Mouse (Mus musculus): ENCODE results near the gene Gm3371. TPM values are rescaled to one million over a fixed set of nuclear protein-coding genes. Genes with fewer than 3 reads are reported as not detected.
A peak's percentile ranks its signal among the peaks of the same experiment; 100 is the strongest.
"Not testable (repeated sequence)": the region's sequence is repeated elsewhere in the genome, so short reads cannot be mapped to it uniquely, and the experiment has no call there.

The Gm3371 gene
- polyA plus RNA-seq (2014; fragmentation: Nextera tagmentation; extraction: Ambion mirVana), result not detected in 2 replicates

DNA sequence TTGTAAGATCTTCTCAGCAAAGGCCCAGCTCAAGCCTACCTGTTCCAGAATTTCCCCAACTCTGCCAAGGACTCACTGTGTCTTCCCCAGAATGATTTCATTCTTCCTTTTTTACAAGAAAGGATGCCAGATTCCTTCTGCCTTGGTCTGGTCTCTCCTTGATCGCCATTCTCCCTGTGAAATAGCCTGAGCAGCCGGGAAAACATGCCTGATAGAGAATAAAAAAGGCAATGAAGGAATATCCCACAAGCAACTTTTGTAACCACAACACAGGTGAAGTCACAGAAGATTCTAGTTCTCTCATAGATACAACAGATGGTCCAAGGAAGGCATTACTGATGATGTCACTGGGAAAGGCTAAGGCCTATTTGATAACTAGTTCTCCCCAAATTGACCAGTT, at the start of gene Gm3371:
Gene Gm3371, minus strand, starts transcription at position 101 of the 400 bp plus-strand sequence.
- not testable (repeated sequence) for H3K4me2 ChIP-seq (ENCODE audit: low read depth); H3K27ac ChIP-seq (ENCODE audit: low read depth, low read length); ATAC-seq (ENCODE audit: insufficient read depth, low FRiP score, low TSS enrichment); H3K36me3 ChIP-seq (ENCODE audit: control insufficient read depth, insufficient read depth, low read length); H3K9ac ChIP-seq (ENCODE audit: low read length); H3K27me3 ChIP-seq (ENCODE audit: control insufficient read depth, insufficient read depth, low read length); H3K4me1 ChIP-seq (ENCODE audit: control insufficient read depth, insufficient read depth, low read length); H3K9me3 ChIP-seq (ENCODE audit: control insufficient read depth, low read length); DNase-seq (ENCODE audit: low spot score); H3K4me3 ChIP-seq (ENCODE audit: low read depth, low read length)
- WGBS, result no CpG with 5 or more reads among the region's 2 CpGs

DNA sequence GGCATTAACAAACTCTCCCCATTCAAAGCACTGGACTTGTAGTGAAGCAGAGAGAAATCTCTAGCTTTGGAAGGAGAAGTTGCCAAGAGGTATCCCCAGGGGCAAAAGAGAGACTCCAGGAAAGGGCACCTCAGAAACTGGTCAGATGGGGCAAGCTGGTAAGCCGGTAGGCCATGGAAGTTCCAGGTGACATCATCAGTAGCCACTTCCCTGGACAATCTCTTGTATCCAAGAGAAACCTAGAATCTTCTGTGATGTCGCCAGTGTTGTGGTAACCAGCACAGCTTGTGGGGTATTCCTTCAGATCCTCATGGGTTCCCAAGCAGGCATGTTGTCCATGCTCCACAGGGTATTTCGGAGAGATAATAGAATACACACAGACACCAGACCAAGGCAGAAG, 22.8 kb upstream of the Gm3371 start, which contains the start of gene Gm8232:
Gene Gm8232, plus strand, starts transcription at position 301 of the 400 bp plus-strand sequence.
- not testable (repeated sequence) for H3K4me2 ChIP-seq (ENCODE audit: low read depth); H3K9ac ChIP-seq (ENCODE audit: low read length); DNase-seq (ENCODE audit: low spot score); H3K27me3 ChIP-seq (ENCODE audit: control insufficient read depth, insufficient read depth, low read length); ATAC-seq (ENCODE audit: insufficient read depth, low FRiP score, low TSS enrichment); H3K4me1 ChIP-seq (ENCODE audit: control insufficient read depth, insufficient read depth, low read length); H3K27ac ChIP-seq (ENCODE audit: low read depth, low read length); H3K36me3 ChIP-seq (ENCODE audit: control insufficient read depth, insufficient read depth, low read length); H3K4me3 ChIP-seq (ENCODE audit: low read depth, low read length); H3K9me3 ChIP-seq (ENCODE audit: control insufficient read depth, low read length)
- WGBS, result 92% methylated on average over 3 of the region's 3 CpGs

DNA sequence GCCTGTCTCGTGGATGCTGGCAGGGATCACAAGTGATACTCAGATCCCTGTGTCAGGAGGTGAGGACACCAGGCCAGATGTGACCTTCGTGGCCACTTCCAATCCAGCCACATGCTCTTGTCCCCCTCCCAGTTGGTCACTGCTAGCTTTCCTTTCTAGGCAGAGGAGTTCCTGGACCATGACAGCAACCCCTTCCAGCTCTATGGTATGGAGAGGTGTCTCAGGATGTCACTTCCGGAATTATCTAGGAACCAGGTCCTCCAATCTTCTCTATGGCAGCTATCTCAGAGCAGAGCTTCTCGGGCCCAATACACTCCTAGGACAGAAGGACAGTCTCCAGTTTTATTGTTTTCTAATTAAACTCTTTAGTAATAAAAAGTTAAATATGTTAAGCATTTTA, 26.3 kb downstream of the Gm3371 start:
- not testable (repeated sequence) for DNase-seq (ENCODE audit: low spot score); H3K27me3 ChIP-seq (ENCODE audit: control insufficient read depth, insufficient read depth, low read length); H3K4me1 ChIP-seq (ENCODE audit: control insufficient read depth, insufficient read depth, low read length); H3K36me3 ChIP-seq (ENCODE audit: control insufficient read depth, insufficient read depth, low read length); H3K9me3 ChIP-seq (ENCODE audit: control insufficient read depth, low read length); H3K4me2 ChIP-seq (ENCODE audit: low read depth); H3K27ac ChIP-seq (ENCODE audit: low read depth, low read length); H3K9ac ChIP-seq (ENCODE audit: low read length); H3K4me3 ChIP-seq (ENCODE audit: low read depth, low read length); ATAC-seq (ENCODE audit: insufficient read depth, low FRiP score, low TSS enrichment)
- 82% methylated on average over 3 of the region's 4 CpGs for WGBS

DNA sequence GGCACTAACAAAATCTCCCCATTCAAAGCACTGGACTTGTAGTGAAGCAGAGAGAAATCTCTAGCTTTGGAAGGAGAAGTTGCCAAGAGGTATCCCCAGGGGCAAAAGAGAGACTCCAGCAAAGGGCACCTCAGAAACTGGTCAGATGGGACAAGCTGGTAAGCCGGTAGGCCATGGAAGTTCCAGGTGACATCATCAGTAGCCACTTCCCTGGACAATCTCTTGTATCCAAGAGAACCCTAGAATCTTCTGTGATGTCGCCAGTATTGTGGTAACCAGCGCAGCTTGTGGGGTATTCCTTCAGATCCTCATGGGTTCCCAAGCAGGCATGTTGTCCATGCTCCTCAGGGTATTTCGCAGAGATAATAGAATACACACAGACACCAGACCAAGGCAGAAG, 45.4 kb downstream of the Gm3371 start, which contains the start of gene Gm8229:
Gene Gm8229, plus strand, starts transcription at position 301 of the 400 bp plus-strand sequence.
- not testable (repeated sequence) for H3K4me3 ChIP-seq (ENCODE audit: low read depth, low read length); H3K36me3 ChIP-seq (ENCODE audit: control insufficient read depth, insufficient read depth, low read length); H3K27ac ChIP-seq (ENCODE audit: low read depth, low read length); H3K4me2 ChIP-seq (ENCODE audit: low read depth); H3K4me1 ChIP-seq (ENCODE audit: control insufficient read depth, insufficient read depth, low read length); H3K27me3 ChIP-seq (ENCODE audit: control insufficient read depth, insufficient read depth, low read length); DNase-seq (ENCODE audit: low spot score); H3K9me3 ChIP-seq (ENCODE audit: control insufficient read depth, low read length); H3K9ac ChIP-seq (ENCODE audit: low read length); ATAC-seq (ENCODE audit: insufficient read depth, low FRiP score, low TSS enrichment)
- 89% methylated on average over 4 of the region's 4 CpGs for whole genome bisulfite sequencing

DNA sequence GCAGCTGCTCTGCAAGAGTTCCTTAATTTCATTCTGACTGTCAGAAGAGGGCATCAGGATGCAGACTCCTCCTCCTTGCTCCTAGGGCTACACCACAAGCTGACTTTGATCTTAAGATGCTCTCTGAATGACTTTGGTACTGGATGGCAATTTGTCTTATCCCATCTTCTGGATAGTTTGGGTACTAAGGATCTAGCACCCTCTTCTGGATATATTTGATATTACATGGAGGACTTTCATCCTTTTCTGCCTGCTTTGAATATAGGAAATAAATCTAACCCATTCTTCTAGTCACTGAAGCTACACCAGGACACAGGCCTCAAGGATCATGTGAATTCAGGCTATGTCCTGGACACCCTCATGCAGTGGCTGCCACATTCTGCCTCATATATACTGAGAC, 48.2 kb downstream of the Gm3371 start:
- not testable (repeated sequence) for H3K4me1 ChIP-seq (ENCODE audit: control insufficient read depth, insufficient read depth, low read length); ATAC-seq (ENCODE audit: insufficient read depth, low FRiP score, low TSS enrichment); H3K4me2 ChIP-seq (ENCODE audit: low read depth); H3K4me3 ChIP-seq (ENCODE audit: low read depth, low read length); H3K9ac ChIP-seq (ENCODE audit: low read length); H3K36me3 ChIP-seq (ENCODE audit: control insufficient read depth, insufficient read depth, low read length); H3K9me3 ChIP-seq (ENCODE audit: control insufficient read depth, low read length); H3K27me3 ChIP-seq (ENCODE audit: control insufficient read depth, insufficient read depth, low read length); H3K27ac ChIP-seq (ENCODE audit: low read depth, low read length)
- DNase-seq (ENCODE audit: low spot score), result peak; percentile 8

DNA sequence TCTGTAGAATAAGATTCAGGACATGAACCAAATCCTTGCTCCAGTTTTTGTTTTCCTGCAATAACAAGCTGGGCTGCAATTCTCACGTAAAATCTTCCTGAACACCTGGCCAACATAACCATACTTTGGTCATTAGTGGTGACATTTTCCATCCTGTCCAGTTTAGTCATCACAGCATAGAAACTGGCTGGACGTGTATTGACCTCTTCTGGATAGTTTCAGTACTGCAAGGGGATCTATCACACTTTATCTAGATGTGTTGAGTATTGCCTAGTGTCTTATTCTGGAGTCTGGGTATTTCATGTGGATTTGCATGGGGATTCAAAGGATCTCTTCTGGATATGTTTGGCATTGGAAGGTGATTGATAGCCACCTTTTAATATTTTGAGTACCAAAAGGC, 49.1 kb downstream of the Gm3371 start:
- not testable (repeated sequence) for H3K4me1 ChIP-seq (ENCODE audit: control insufficient read depth, insufficient read depth, low read length); DNase-seq (ENCODE audit: low spot score); H3K9me3 ChIP-seq (ENCODE audit: control insufficient read depth, low read length); H3K4me2 ChIP-seq (ENCODE audit: low read depth); ATAC-seq (ENCODE audit: insufficient read depth, low FRiP score, low TSS enrichment); H3K9ac ChIP-seq (ENCODE audit: low read length); H3K4me3 ChIP-seq (ENCODE audit: low read depth, low read length); H3K27me3 ChIP-seq (ENCODE audit: control insufficient read depth, insufficient read depth, low read length); H3K27ac ChIP-seq (ENCODE audit: low read depth, low read length); H3K36me3 ChIP-seq (ENCODE audit: control insufficient read depth, insufficient read depth, low read length)
- 31% methylated on average over 2 of the region's 2 CpGs for WGBS

Other genes starting within 250 kb of the Gm3371 start
- gene Gm8212, start 213.0 kb downstream of the Gm3371 start, polyA plus RNA-seq (2014; fragmentation: Nextera tagmentation; extraction: Ambion mirVana), result not detected in 2 replicates
- gene 4930503E14Rik, start 197.4 kb downstream of the Gm3371 start, polyA plus RNA-seq (2014; fragmentation: Nextera tagmentation; extraction: Ambion mirVana), result not detected in 2 replicates
- not detected in 2 replicates for gene Gm8220, start 125.1 kb downstream of the Gm3371 start, polyA plus RNA-seq (2014; fragmentation: Nextera tagmentation; extraction: Ambion mirVana)
- gene Gm5930, start 72.1 kb downstream of the Gm3371 start, polyA plus RNA-seq (2014; fragmentation: Nextera tagmentation; extraction: Ambion mirVana), result not detected in 2 replicates
- gene Gm8229, start 45.3 kb downstream of the Gm3371 start, polyA plus RNA-seq (2014; fragmentation: Nextera tagmentation; extraction: Ambion mirVana), result not detected in 2 replicates
- not detected in 2 replicates for gene Gm8232, start 22.9 kb upstream of the Gm3371 start, polyA plus RNA-seq (2014; fragmentation: Nextera tagmentation; extraction: Ambion mirVana)
- 0.28 TPM in 1 of 2 replicates, not detected in the other for gene BC061237, start 81.8 kb upstream of the Gm3371 start, polyA plus RNA-seq (2014; fragmentation: Nextera tagmentation; extraction: Ambion mirVana)
- not detected in 2 replicates for gene Gm17093, start 107.6 kb upstream of the Gm3371 start, polyA plus RNA-seq (2014; fragmentation: Nextera tagmentation; extraction: Ambion mirVana)
- gene Gm8247, start 172.5 kb upstream of the Gm3371 start, polyA plus RNA-seq (2014; fragmentation: Nextera tagmentation; extraction: Ambion mirVana), result not detected in 2 replicates
- not detected in 2 replicates for gene Gm5624, start 217.2 kb upstream of the Gm3371 start, polyA plus RNA-seq (2014; fragmentation: Nextera tagmentation; extraction: Ambion mirVana)